Mouse (Mus musculus): Measurements from ENCODE around the gene Phactr2.

Gene Phactr2

GRCm38 (mm10) chr10:13212829-13213228 is 261.4 kb downstream of the Phactr2 start:
- no peak for DNase-seq (ENCODE audit: low spot score in 2 of 2)

GRCm38 (mm10) chr10:13212326-13212725 is 261.9 kb downstream of the Phactr2 start:
- DNase-seq (ENCODE audit: low spot score in 2 of 2), result no peak

GRCm38 (mm10) chr10:13209930-13210637 is 264.1 kb downstream of the Phactr2 start:
- DNase-seq (ENCODE audit: low spot score in 2 of 2), result no peak

DNA sequence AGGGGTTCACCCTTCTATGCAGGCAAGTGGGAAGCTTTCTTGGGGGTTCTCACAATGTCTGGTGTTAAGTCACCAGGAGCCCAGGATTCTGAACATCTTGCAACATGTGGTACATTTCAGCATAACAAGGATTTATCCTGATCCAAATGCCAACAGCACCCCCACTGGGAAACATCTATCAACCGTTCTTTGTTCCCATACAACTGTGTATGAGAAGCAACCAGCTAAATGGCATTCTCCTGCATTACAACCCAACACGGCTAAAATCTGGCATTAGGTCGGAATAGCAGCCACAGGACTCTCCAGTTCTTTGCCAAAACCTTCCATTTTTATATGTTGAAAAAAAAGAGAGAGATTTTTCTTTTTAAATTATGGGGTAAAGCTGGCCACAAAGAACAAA is 264.7 kb downstream of the Phactr2 start:
- DNase-seq (ENCODE audit: low spot score in 2 of 2), result no peak

DNA sequence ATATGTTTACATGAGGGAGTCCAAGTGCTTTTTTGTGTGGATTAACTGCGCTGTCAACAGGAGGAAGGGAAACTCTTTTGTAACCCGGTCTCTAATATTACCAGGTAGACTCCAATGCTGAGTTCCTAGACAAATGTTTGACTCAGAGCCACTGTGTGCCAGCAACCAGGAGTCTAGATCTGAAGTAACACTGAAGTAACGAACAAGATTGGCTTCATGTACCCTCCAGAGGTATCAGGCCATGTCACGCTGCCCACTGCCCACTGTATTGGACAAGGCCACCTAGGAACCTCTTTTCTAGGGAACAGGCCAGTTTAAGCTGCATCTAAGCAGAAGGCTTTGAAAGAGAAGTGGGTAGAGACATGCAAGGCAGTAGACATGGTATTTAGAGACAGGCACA is 265.2 kb downstream of the Phactr2 start:
- DNase-seq (ENCODE audit: low spot score in 2 of 2), result no peak

GRCm38 (mm10) chr10:13201741-13202293 is 272.4 kb downstream of the Phactr2 start:
- DNase-seq (ENCODE audit: low spot score in 2 of 2), result no peak

DNA sequence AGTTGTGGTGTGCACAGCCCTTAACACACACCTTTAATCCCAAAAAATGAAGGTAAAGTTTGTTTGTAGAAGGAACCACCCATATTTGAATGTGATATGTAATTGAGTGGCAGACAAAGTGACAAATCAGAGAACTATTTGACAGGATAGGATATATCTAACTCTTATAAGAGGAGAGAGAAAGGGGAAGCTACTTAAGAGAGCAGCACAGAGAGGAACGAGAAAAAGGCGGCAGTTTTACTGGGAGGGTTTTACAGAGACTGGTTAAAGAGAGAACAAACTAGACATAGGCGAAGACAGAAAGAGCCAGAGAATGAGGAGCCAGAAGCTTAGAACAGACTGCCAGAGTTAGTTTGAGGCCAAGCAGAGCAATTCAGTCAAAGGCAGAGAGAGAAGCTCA is 273.4 kb downstream of the Phactr2 start:
- no peak for DNase-seq (ENCODE audit: low spot score in 2 of 2)

DNA sequence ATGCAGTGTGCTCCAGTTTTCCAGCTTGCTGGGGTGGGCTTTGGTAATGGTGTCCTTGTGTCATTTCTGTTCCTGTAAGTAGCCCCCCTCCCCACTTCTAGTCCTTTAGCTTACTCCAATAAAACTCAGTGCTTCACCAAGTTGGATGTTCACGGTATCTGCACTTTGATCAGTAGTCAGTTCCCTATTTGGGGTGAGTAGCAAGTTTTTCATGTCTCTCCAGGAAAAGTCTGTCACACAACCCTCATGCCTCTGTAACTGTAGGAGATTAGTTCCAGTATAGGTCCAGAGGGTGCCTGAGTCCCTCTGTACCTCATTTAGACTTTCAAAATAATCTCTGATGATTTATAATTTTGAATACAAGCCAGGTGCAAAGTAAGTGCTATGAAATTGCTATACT is 275.0 kb downstream of the Phactr2 start:
- DNase-seq (ENCODE audit: low spot score in 2 of 2), result no peak

- no peak for DNase-seq (ENCODE audit: low spot score in 2 of 2)
Observed at GRCm38 (mm10) chr10:13196872-13197507, 277.2 kb downstream of the Phactr2 start.

DNA sequence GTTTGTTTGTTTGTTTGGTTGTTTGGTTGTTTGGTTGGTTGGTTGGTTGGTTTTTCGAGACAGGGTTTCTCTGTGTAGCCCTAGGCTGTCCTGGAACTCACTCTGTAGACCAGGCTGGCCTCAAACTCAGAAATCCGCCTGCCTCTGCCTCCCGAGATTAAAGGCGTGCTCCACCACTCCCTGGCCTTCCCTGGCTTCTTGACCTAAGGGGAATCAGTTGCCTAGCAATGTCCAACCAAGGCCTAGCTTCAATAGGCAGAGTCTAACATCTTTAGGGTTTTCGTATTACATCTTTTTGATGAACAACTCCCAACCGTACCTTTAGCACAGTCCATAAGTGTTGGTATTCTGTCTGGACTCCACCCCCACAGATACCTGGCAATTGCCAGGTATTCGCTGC is 280.7 kb downstream of the Phactr2 start:
- DNase-seq (ENCODE audit: low spot score in 2 of 2), result peak in 1 of 2 experiments; percentile 7

- DNase-seq (ENCODE audit: low spot score in 2 of 2), result peak; percentile 92 to 94
Observed at GRCm38 (mm10) chr10:13192731-13193351, 281.4 kb downstream of the Phactr2 start, which contains the start of gene Ltv1. Gene Ltv1, minus strand, starts transcription at chr10:13193168.

DNA sequence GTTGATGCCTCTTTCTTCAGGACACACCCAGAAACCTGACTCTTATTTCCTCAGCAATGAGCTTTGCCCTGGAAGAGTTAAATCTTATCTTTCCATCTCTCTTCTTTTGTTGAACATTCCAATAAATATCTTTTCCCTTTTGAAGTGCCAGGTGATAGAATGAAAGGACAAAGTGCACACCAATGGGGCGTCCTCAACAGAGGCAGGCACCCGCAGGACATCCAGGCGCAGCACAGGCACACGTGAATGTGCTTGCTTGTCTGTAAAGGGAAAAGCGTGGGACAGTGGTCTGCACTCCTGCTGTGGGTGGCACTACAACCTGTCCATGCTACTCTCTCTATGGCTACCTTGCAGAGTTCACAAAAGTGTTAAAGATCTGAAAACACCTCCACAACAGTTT is 284.3 kb downstream of the Phactr2 start:
- DNase-seq (ENCODE audit: low spot score in 2 of 2), result no peak

DNA sequence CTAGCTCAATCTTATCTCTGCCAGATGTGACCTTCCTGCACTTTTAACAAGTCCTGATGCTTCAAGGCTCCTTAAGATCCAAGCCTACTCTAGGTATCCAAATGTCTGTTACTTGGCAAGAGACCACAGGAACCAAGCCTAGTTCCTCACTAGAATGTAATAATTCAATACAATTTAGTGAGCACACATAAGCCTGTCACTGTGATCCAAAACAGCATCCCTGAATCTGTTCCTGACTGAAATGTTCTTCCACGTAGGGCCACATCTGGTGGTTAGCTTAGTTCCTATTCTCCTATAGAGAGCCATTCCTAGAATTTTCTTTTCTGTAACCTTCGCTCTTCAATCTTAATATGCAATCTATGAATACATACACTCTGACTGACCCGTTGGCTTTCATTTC is 287.5 kb downstream of the Phactr2 start:
- no peak for DNase-seq (ENCODE audit: low spot score in 2 of 2)

DNA sequence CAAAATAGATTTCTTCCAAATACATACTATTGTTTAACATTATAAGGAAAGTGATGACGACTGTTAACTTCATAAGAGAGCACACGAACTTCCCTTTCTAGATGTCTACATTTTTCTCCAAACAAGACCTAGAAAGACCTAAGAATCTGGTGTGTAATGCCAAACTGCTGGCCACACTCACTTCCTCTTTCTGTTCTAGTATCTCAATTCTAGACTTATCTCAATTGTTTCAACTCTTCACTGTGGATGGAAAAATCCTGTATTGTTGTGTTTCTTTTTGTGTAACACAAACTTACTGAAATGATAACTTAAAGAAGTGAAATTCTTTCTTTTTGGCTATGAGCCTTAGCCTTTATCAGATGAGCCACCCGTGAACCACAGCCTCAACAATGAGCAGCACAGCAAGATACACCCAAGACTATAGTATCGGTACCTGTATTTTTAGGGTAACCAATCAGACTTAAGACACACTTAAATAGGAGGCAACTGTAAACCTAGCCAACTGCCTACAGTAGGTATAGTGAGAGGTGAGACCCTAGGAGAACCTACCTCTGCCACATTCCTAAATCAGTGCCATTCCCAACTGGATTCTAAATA is 289.9 kb downstream of the Phactr2 start:
- no peak for DNase-seq (ENCODE audit: low spot score in 2 of 2)

- DNase-seq (ENCODE audit: low spot score in 2 of 2), result no peak
Observed at GRCm38 (mm10) chr10:13180211-13180610, 294.0 kb downstream of the Phactr2 start.

DNA sequence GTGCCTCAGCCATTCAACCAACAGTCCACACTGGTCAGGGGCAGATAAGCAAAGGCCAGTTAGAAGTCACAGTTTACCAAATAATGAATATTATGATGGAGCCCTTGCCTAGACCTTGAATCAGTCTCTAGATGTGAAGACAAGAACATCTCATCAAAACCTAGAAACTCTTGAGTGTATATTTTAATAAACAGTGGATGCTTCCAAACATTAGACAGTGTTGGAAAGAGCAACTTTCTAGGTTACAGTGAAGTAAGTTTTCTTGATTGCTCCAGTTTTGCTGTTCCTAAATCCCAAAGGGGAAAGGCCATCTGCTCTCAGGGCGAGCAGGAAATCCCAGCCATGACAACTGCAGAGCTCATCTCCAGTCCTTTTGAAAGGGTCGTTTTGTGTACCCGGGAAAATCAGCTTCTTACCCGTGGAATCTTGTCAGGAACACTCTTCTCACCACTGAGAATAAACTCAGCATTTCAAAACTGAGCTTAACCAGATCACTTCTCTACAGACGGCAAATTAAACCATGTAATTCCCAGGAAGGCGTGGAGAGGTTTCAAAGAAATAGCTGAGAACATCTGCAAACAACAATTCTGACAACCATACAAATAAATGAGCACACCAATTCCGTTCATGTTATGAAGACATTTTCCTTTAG is 296.1 kb downstream of the Phactr2 start, which contains the start of gene Zc2hc1b:
TSS of gene Zc2hc1b (minus strand) at position 51 of the 652 bp plus-strand sequence.
- no peak for DNase-seq (ENCODE audit: low spot score in 2 of 2)

GRCm38 (mm10) chr10:13175866-13176265 is 298.3 kb downstream of the Phactr2 start:
- no peak for DNase-seq (ENCODE audit: low spot score in 2 of 2)

DNA sequence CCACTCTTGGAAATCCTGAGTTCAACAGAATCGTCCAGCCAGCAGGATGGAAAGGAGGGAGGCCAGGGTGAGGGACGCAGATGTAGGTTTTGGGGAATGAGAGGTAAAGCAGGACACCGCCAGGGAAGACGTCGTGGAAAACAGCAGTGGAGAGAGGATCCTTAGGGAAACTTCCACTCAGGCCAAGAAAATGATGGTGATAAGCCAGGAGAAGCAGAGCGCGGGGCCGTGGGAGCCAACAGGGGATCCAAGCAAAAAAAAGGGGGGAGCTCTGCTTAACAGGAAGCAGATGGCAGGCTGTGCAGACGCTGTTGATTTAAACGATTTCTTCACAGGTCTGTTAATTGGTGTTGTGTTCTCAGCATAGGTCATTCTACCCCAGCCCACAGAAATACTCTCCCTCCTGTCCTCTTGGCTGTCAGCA is 301.4 kb downstream of the Phactr2 start:
- no peak for DNase-seq (ENCODE audit: low spot score in 2 of 2)

DNA sequence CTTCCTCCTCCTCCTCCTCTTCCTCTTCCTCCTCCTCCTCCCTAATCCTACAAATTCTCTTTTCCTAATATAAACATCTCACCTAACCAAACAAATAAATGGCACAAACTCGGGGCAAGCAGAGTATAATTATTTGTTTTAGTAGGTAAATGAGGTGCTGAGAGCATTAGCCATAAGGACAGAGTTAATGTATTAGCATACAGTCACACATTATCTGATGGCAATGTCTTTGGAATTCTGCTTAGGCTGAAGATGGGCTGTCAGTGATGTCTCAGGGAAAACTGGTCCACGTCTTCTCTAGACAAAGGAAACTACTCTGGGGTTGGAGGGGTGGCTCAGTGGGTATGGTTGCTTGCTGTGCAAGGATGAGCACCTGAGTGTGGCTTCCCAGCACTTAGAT is 302.8 kb downstream of the Phactr2 start:
- no peak for DNase-seq (ENCODE audit: low spot score in 2 of 2)

DNA sequence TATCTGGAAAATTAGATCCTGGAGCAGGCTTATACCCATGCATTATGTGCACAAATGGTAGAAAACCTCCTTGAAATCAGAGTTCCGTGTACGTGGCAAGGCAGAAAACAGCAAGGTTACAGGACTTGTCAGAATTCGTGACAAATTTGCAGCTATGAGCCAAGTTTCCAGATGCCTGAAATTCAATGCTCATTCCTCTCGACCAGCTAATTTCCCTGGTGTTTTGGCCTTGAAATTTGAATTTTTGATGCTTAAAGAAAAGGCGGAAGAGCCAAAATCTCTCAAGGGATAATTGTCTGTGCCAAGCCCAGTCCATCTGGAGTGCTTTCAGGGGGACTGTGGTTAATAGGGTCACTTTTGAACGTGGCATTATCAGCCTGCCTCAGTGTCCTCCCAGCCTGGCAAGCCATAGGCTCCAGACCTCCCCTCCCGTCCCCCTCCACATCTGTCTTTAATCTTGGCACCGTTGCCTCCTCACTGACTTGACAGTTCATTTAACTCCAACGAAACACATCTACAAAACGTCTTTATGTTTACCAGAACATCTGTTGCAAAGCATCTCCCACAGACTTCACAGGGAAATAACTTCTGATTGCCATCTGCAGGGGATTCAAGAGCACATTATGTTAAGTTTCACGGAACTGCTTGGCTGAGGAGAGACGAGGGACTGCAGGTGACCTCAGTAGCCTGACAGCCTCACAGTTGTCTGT is 303.3 kb downstream of the Phactr2 start:
- DNase-seq (ENCODE audit: low spot score in 2 of 2), result no peak

DNA sequence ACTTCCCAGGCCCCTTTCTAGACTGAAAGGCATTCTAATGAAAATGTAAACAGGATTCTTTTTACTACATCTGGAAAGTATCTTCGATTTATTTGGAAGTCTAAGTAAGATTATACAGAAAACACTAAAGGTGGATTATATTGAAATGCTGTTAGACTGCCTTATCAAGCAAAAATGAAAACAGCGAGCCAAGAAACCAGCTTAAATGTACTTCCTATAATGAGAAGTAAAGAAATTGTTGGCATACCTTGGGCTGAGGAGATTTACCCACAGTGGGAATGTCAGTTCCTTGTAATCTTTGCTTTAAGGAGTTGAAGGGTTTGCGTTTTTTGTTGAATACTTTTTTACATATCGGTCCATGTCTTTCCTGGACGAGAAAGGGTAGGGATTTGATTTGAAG is 305.8 kb downstream of the Phactr2 start:
- no peak for DNase-seq (ENCODE audit: low spot score in 2 of 2)

Measured in thymus, postnatal 10 days (tissue).